Mouse (Mus musculus) macrophage (primary cell): ENCODE measurements around the gene Ldhc. TPM values are rescaled to one million over a fixed set of nuclear protein-coding genes. Genes with fewer than 3 reads are reported as not detected.
A peak's percentile ranks its signal among the peaks of the same experiment; 100 is the strongest.
"Not testable (repeated sequence)": the region's sequence is repeated elsewhere in the genome, so short reads cannot be mapped to it uniquely, and the experiment has no call there.

Experiments
- H3K27ac ChIP-seq: fragments of 350-480 bp; formaldehyde crosslinking; 2 replicates; pipeline ENCODE4 v1.9.0; 2021
- H3K36me3 ChIP-seq: fragments of 350-480 bp; formaldehyde crosslinking; 2 replicates; pipeline ENCODE4 v1.9.0; 2021; ENCODE audit errors: inconsistent target
- H3K4me3 ChIP-seq: fragments of 350-480 bp; formaldehyde crosslinking; 2 replicates; pipeline ENCODE4 v1.9.0; 2021; ENCODE audit errors: inconsistent target
- H3K79me2 ChIP-seq: fragments of 350-480 bp; formaldehyde crosslinking; 2 replicates; pipeline ENCODE4 v1.9.0; 2021; ENCODE audit errors: inconsistent target
- WGBS: methylation state at CpG from one replicate; pipeline ENCODE4 v1.1.7; 2026; ENCODE audit warnings: inconsistent platforms; ENCODE audit not compliant: missing documents; 5-methylcytosine and 5-hydroxymethylcytosine counted together
- polyA plus RNA-seq: library from polyadenylated mRNA; stranded (reverse); fragments of 250-400 nt; gene quantifications from 3 replicates; pipeline ENCODE4 v1.2.4, GENCODE M21; 2018; ENCODE audit warnings: inconsistent platforms
- total RNA-seq, 78 experiments: library from RNA; depleted of rRNA; stranded (reverse); fragments of 250-400 nt; gene quantifications; 1 replicate in 9 of 78; 2 replicates in 24 of 78; 3 replicates in 43 of 78; 4 replicates in 2 of 78; pipeline ENCODE4 v1.2.4; 2018; ENCODE audit warnings: inconsistent platforms in 56 of 78

The Ldhc gene
- total RNA-seq (2018; cell fraction: chromatin; rRNA removed), result not detected
- total RNA-seq (2018; cell fraction: cytosol; rRNA removed), result not detected
- not detected for total RNA-seq (2018; cell fraction: nucleus; rRNA removed)
- not detected in 3 replicates for polyA plus RNA-seq

GRCm38 (mm10) chr7:46860996-46861395 lies at the start of gene Ldhc:
Gene Ldhc, plus strand, starts transcription at chr7:46861203.
- Histone ChIP-seq H3K4me3 (no peak within 1 kb of the TSS), H3K79me2 (no peaks in the 10 kb centered on the region)
- WGBS, result 83% methylated on average over 8 of the region's 10 CpGs

GRCm38 (mm10) chr7:46814012-46814411 lies 47.0 kb upstream of the Ldhc start:
- H3K36me3 ChIP-seq, result peaks cover 87% of the 10 kb centered on the region
- no peaks in the 10 kb centered on the region for H3K79me2 ChIP-seq
- WGBS, result 90% methylated on average over 4 of the region's 4 CpGs
- no peak overlapping the region for H3K27ac ChIP-seq
- H3K4me3 ChIP-seq, result no peak overlapping the region

More at GRCm38 (mm10) chr7:46860996-46861395, at the start of gene Ldhc:
- H3K36me3 ChIP-seq, result no peaks in the 10 kb centered on the region
- H3K27ac ChIP-seq, result no peak within 1 kb of the TSS

- WGBS, result 94% methylated on average over 15 of the region's 15 CpGs
- not testable (repeated sequence) for H3K79me2 ChIP-seq, H3K4me3 ChIP-seq, H3K27ac ChIP-seq
- H3K36me3 ChIP-seq, result peaks cover 62% of the 10 kb centered on the region
Measured at GRCm38 (mm10) chr7:46820876-46821632, 39.9 kb upstream of the Ldhc start.

GRCm38 (mm10) chr7:46827046-46827802 lies 33.8 kb upstream of the Ldhc start:
- H3K27ac ChIP-seq, result no peak overlapping the region
- WGBS, result 92% methylated on average over 20 of the region's 20 CpGs

GRCm38 (mm10) chr7:46827803-46828184 lies 33.2 kb upstream of the Ldhc start:
- Histone ChIP-seq H3K4me3 (no peak overlapping the region), H3K27ac (no peak overlapping the region), H3K79me2 (no peaks in the 10 kb centered on the region), H3K36me3 (peaks cover 12% of the 10 kb centered on the region)
- WGBS, result 91% methylated on average over 2 of the region's 2 CpGs

More at GRCm38 (mm10) chr7:46827046-46827802, 33.8 kb upstream of the Ldhc start:
- Histone ChIP-seq H3K4me3 (no peak overlapping the region), H3K36me3 (peaks cover 18% of the 10 kb centered on the region), H3K79me2 (no peaks in the 10 kb centered on the region)

- WGBS, result 96% methylated on average over 12 of the region's 12 CpGs
- peak overlapping the region; percentile 88; the same call in 1 of the 2 replicates for H3K27ac ChIP-seq
Measured at GRCm38 (mm10) chr7:46829911-46830310, 31.1 kb upstream of the Ldhc start.

GRCm38 (mm10) chr7:46830799-46831590 lies 30.0 kb upstream of the Ldhc start:
- 18% methylated on average over 13 of the region's 13 CpGs for WGBS
- Histone ChIP-seq H3K27ac (peak overlapping the region; percentile 88), H3K4me3 (no peak overlapping the region), H3K36me3 (no peaks in the 10 kb centered on the region), H3K79me2 (no peaks in the 10 kb centered on the region)

More at GRCm38 (mm10) chr7:46829911-46830310, 31.1 kb upstream of the Ldhc start:
- Histone ChIP-seq H3K4me3 (no peak overlapping the region), H3K36me3 (no peaks in the 10 kb centered on the region), H3K79me2 (no peaks in the 10 kb centered on the region)

GRCm38 (mm10) chr7:46831693-46832092 lies 29.3 kb upstream of the Ldhc start:
- Histone ChIP-seq H3K36me3 (no peaks in the 10 kb centered on the region), H3K27ac (peak overlapping the region; percentile 88), H3K4me3 (no peak overlapping the region), H3K79me2 (no peaks in the 10 kb centered on the region)
- WGBS, result 79% methylated on average over 8 of the region's 8 CpGs

GRCm38 (mm10) chr7:46832112-46832810 lies 28.7 kb upstream of the Ldhc start:
- H3K4me3 ChIP-seq, H3K36me3 ChIP-seq, H3K79me2 ChIP-seq: not testable (repeated sequence)
- WGBS, result 96% methylated on average over 9 of the region's 11 CpGs
- peak overlapping the region; percentile 88 for H3K27ac ChIP-seq

- Histone ChIP-seq H3K36me3 (no peaks in the 10 kb centered on the region), H3K79me2 (no peaks in the 10 kb centered on the region), H3K4me3 (no peak overlapping the region), H3K27ac (peak overlapping the region; percentile 88)
- WGBS, result 28% methylated on average over 6 of the region's 6 CpGs
Measured at GRCm38 (mm10) chr7:46833266-46833665, 27.7 kb upstream of the Ldhc start.

GRCm38 (mm10) chr7:46833670-46834255 lies 27.2 kb upstream of the Ldhc start:
- no peaks in the 10 kb centered on the region for H3K79me2 ChIP-seq
- WGBS, result 52% methylated on average over 7 of the region's 7 CpGs
- H3K27ac ChIP-seq, result peak overlapping the region; percentile 88
- no peaks in the 10 kb centered on the region for H3K36me3 ChIP-seq
- no peak overlapping the region for H3K4me3 ChIP-seq

GRCm38 (mm10) chr7:46834994-46835610 lies 25.9 kb upstream of the Ldhc start:
- Histone ChIP-seq H3K4me3 (no peak overlapping the region), H3K36me3 (no peaks in the 10 kb centered on the region), H3K79me2 (no peaks in the 10 kb centered on the region), H3K27ac (no peak overlapping the region)
- 96% methylated on average over 12 of the region's 14 CpGs for WGBS

GRCm38 (mm10) chr7:46836357-46836756 lies 24.6 kb upstream of the Ldhc start:
- 95% methylated on average over 5 of the region's 5 CpGs for whole genome bisulfite sequencing
- H3K27ac ChIP-seq, result no peak overlapping the region
- H3K36me3 ChIP-seq, result no peaks in the 10 kb centered on the region
- no peaks in the 10 kb centered on the region for H3K79me2 ChIP-seq
- no peak overlapping the region for H3K4me3 ChIP-seq
